Mouse (Mus musculus) midbrain, embryonic 15.5 days (tissue): ENCODE results near the gene Wfdc15a. TPM values are rescaled to one million over a fixed set of nuclear protein-coding genes. Genes with fewer than 3 reads are reported as not detected.

Experiments used
- polyA plus RNA-seq: library from polyadenylated mRNA; unstranded; fragments of >200 nt; fragmentation: Nextera tagmentation; extraction: Ambion mirVana; gene quantifications from 2 replicates; pipeline ENCODE4 v1.2.1, GENCODE M21; 2015

Wfdc15a gene
- polyA plus RNA-seq, 1 experiment from 2014 or later, result not detected

Other genes with a start within 250 kb of the Wfdc15a start
- gene Ywhab, start 205.2 kb downstream of the Wfdc15a start, polyA plus RNA-seq, result 481 and 500 TPM in 2 replicates
- gene Pabpc1l, start 174.7 kb downstream of the Wfdc15a start, polyA plus RNA-seq, result 2.2 and 2.4 TPM in 2 replicates
- 19.6 and 21.1 TPM in 2 replicates for gene Stk4, start 129.8 kb downstream of the Wfdc15a start, polyA plus RNA-seq
- gene Tomm34, start 129.0 kb downstream of the Wfdc15a start, polyA plus RNA-seq, result 52.9 and 53.4 TPM in 2 replicates
- 1.3 and 1.7 TPM in 2 replicates for gene Kcns1, start 29.0 kb downstream of the Wfdc15a start, polyA plus RNA-seq
- gene Wfdc5, start 17.4 kb downstream of the Wfdc15a start, polyA plus RNA-seq, result not detected in 2 replicates
- not detected in 2 replicates for gene Wfdc12, start 9.5 kb downstream of the Wfdc15a start, polyA plus RNA-seq
- not detected in 2 replicates for gene Wfdc15b, start 21.5 kb upstream of the Wfdc15a start, polyA plus RNA-seq
- gene Svs2, start 38.3 kb upstream of the Wfdc15a start, polyA plus RNA-seq, result not detected in 2 replicates
- not detected in 2 replicates for gene Svs3b, start 56.5 kb upstream of the Wfdc15a start, polyA plus RNA-seq
- not detected in 2 replicates for gene Svs4, start 78.3 kb upstream of the Wfdc15a start, polyA plus RNA-seq
- not detected in 2 replicates for gene Svs3a, start 89.1 kb upstream of the Wfdc15a start, polyA plus RNA-seq
- not detected in 2 replicates for gene Svs6, start 116.6 kb upstream of the Wfdc15a start, polyA plus RNA-seq
- gene Svs5, start 132.6 kb upstream of the Wfdc15a start, polyA plus RNA-seq, result not detected in 2 replicates
- gene Slpi, start 189.0 kb upstream of the Wfdc15a start, polyA plus RNA-seq, result not detected in 2 replicates
- 0.05 TPM in 1 of 2 replicates, not detected in the other for gene Rbpjl, start 203.0 kb upstream of the Wfdc15a start, polyA plus RNA-seq
- 0.65 and 0.89 TPM in 2 replicates for gene Matn4, start 205.0 kb upstream of the Wfdc15a start, polyA plus RNA-seq
- 6.7 and 7.1 TPM in 2 replicates for gene Sdc4, start 243.8 kb upstream of the Wfdc15a start, polyA plus RNA-seq